Mouse (Mus musculus) heart, postnatal 0 days (tissue): ENCODE data around the gene Grasp.

ENCODE experiments used
- CTCF ChIP-seq: IDR thresholded peaks from 2 replicates; pipeline ENCODE4 v1.5.1; 2016; ENCODE audit warnings: antibody characterized with exemption, control low read depth, low read depth
- EP300 ChIP-seq: IDR thresholded peaks from 2 replicates; pipeline ENCODE4 v1.6.1; 2016; ENCODE audit warnings: antibody characterized with exemption, low read depth

- TF ChIP-seq CTCF = no peak
- TF ChIP-seq EP300 = no peak
Observed at GRCm38 (mm10) chr15:101267053-101268032, 43.4 kb downstream of the Grasp start.
